Mouse (Mus musculus): ENCODE data around the gene Gpr176. TPM values are rescaled to one million over a fixed set of nuclear protein-coding genes. Genes with fewer than 3 reads are reported as not detected.

Gene Gpr176
- polyA plus RNA-seq, 1 experiment from 2014 or later: 1.4 TPM

- Histone ChIP-seq H3K27me3 (ENCODE audit: control insufficient read depth, insufficient read depth, low read length) (no peaks in the 10 kb centered on the region), H3K27ac (ENCODE audit: low read depth, low read length) (no peak overlapping the region), H3K4me1 (ENCODE audit: control insufficient read depth, insufficient read depth, low read length) (no peaks in the 10 kb centered on the region; the same call in 1 of the 2 replicates), H3K4me3 (ENCODE audit: low read length) (no peak overlapping the region), H3K9me3 (ENCODE audit: control insufficient read depth, low read length) (no peaks in the 10 kb centered on the region), H3K4me2 (replicated peaks; ENCODE audit: low read depth, low read length) (no peak overlapping the region), H3K9ac (ENCODE audit: low read depth, low read length) (no peak overlapping the region), H3K36me3 (ENCODE audit: control insufficient read depth, insufficient read depth, low read length) (no peaks in the 10 kb centered on the region)
- 18% methylated on average over 8 of the region's 8 CpGs for WGBS
- ATAC-seq (ENCODE audit: low FRiP score, low TSS enrichment): peak; percentile 12; the same call in 1 of the 2 replicates
Measured at GRCm38 (mm10) chr2:118254516-118254915, 118.7 kb downstream of the Gpr176 start.

DNA sequence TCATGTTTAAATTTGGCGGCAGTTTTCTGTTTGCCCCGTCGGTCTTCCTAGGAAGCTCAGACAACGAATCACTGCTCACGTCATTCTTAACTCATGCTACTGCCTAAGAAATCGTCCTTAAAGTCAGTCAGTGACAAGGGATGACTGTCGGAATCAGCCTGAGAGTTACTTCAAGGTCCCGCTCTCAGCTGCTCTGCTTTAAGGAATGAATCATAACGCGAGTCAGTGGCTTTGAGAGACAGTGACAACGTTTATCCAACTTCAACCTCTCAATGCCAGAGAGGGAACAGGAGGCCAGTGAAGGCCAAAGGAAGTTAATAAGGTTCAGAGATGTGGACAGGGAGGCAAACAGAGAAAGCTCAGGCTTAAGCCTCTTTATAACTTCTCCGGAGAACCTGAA is 124.3 kb downstream of the Gpr176 start:
- no peaks in the 10 kb centered on the region for H3K36me3 ChIP-seq (ENCODE audit: control insufficient read depth, insufficient read depth, low read length)
- H3K4me2 ChIP-seq (replicated peaks; ENCODE audit: low read depth, low read length): no peak overlapping the region
- ATAC-seq (ENCODE audit: low FRiP score, low TSS enrichment): no peak
- H3K4me1 ChIP-seq (ENCODE audit: control insufficient read depth, insufficient read depth, low read length): no peaks in the 10 kb centered on the region
- H3K9me3 ChIP-seq (ENCODE audit: control insufficient read depth, low read length): no peaks in the 10 kb centered on the region
- H3K4me3 ChIP-seq (ENCODE audit: low read length): no peak overlapping the region
- WGBS: 73% methylated on average over 12 of the region's 12 CpGs
- H3K9ac ChIP-seq (ENCODE audit: low read depth, low read length): no peak overlapping the region
- H3K27me3 ChIP-seq (ENCODE audit: control insufficient read depth, insufficient read depth, low read length): no peaks in the 10 kb centered on the region
- H3K27ac ChIP-seq (ENCODE audit: low read depth, low read length): no peak overlapping the region

GRCm38 (mm10) chr2:118248016-118248415 is 125.2 kb downstream of the Gpr176 start:
- ATAC-seq (ENCODE audit: low FRiP score, low TSS enrichment): no peak
- H3K4me2 ChIP-seq (replicated peaks; ENCODE audit: low read depth, low read length): no peak overlapping the region
- WGBS: 46% methylated on average over 2 of the region's 2 CpGs

DNA sequence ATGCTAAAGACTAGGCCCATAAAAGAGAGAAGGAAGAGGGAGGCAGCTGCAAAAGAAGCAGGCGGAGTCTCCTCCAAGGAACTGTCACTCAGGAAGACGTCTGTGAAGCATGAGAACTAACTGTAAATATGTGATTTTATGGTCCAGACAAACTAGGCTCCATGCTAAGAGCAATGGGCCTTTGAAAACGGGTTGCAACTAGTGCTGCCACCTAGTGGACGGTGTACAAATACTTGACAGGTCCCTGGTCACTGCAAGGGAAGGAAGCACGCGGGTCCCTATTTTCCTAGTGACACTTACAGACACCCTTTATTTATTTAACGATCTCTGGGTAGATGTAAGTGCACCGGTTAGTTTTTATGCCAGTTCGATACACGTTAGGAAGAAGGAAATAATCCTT is 127.3 kb downstream of the Gpr176 start:
- Histone ChIP-seq H3K27me3 (ENCODE audit: control insufficient read depth, insufficient read depth, low read length) (no peaks in the 10 kb centered on the region), H3K4me2 (replicated peaks; ENCODE audit: low read depth, low read length) (no peak overlapping the region), H3K4me1 (ENCODE audit: control insufficient read depth, insufficient read depth, low read length) (no peaks in the 10 kb centered on the region), H3K9me3 (ENCODE audit: control insufficient read depth, low read length) (no peaks in the 10 kb centered on the region), H3K4me3 (ENCODE audit: low read length) (no peak overlapping the region), H3K9ac (ENCODE audit: low read depth, low read length) (no peak overlapping the region), H3K36me3 (ENCODE audit: control insufficient read depth, insufficient read depth, low read length) (no peaks in the 10 kb centered on the region), H3K27ac (ENCODE audit: low read depth, low read length) (no peak overlapping the region)
- 8% methylated on average over 10 of the region's 10 CpGs for WGBS
- ATAC-seq (ENCODE audit: low FRiP score, low TSS enrichment): peak; percentile 76; the same call in 1 of the 2 replicates

More at GRCm38 (mm10) chr2:118248016-118248415, 125.2 kb downstream of the Gpr176 start:
- no peaks in the 10 kb centered on the region for H3K36me3 ChIP-seq (ENCODE audit: control insufficient read depth, insufficient read depth, low read length)
- no peak overlapping the region for H3K9ac ChIP-seq (ENCODE audit: low read depth, low read length)
- H3K4me3 ChIP-seq (ENCODE audit: low read length): no peak overlapping the region
- no peaks in the 10 kb centered on the region for H3K9me3 ChIP-seq (ENCODE audit: control insufficient read depth, low read length)
- no peaks in the 10 kb centered on the region for H3K4me1 ChIP-seq (ENCODE audit: control insufficient read depth, insufficient read depth, low read length)
- H3K27me3 ChIP-seq (ENCODE audit: control insufficient read depth, insufficient read depth, low read length): no peaks in the 10 kb centered on the region
- no peak overlapping the region for H3K27ac ChIP-seq (ENCODE audit: low read depth, low read length)

GRCm38 (mm10) chr2:118236196-118236595 is 137.0 kb downstream of the Gpr176 start:
- Histone ChIP-seq H3K27ac (ENCODE audit: low read depth, low read length) (no peak overlapping the region), H3K27me3 (ENCODE audit: control insufficient read depth, insufficient read depth, low read length) (no peaks in the 10 kb centered on the region), H3K9me3 (ENCODE audit: control insufficient read depth, low read length) (no peaks in the 10 kb centered on the region), H3K4me2 (replicated peaks; ENCODE audit: low read depth, low read length) (no peak overlapping the region), H3K36me3 (ENCODE audit: control insufficient read depth, insufficient read depth, low read length) (no peaks in the 10 kb centered on the region), H3K4me1 (ENCODE audit: control insufficient read depth, insufficient read depth, low read length) (no peaks in the 10 kb centered on the region), H3K4me3 (ENCODE audit: low read length) (no peak overlapping the region), H3K9ac (ENCODE audit: low read depth, low read length) (no peak overlapping the region; the same call in 1 of the 2 replicates)
- 64% methylated on average over 7 of the region's 7 CpGs for WGBS
- ATAC-seq (ENCODE audit: low FRiP score, low TSS enrichment): no peak

- WGBS: 81% methylated on average over 3 of the region's 3 CpGs
- H3K4me1 ChIP-seq (ENCODE audit: control insufficient read depth, insufficient read depth, low read length): no peaks in the 10 kb centered on the region
- ATAC-seq (ENCODE audit: low FRiP score, low TSS enrichment): no peak
- no peak overlapping the region for H3K4me2 ChIP-seq (replicated peaks; ENCODE audit: low read depth, low read length)
- no peak overlapping the region for H3K27ac ChIP-seq (ENCODE audit: low read depth, low read length)
- H3K9me3 ChIP-seq (ENCODE audit: control insufficient read depth, low read length): no peaks in the 10 kb centered on the region
- no peaks in the 10 kb centered on the region for H3K27me3 ChIP-seq (ENCODE audit: control insufficient read depth, insufficient read depth, low read length)
- H3K9ac ChIP-seq (ENCODE audit: low read depth, low read length): no peak overlapping the region
- no peaks in the 10 kb centered on the region for H3K36me3 ChIP-seq (ENCODE audit: control insufficient read depth, insufficient read depth, low read length)
- H3K4me3 ChIP-seq (ENCODE audit: low read length): no peak overlapping the region
Measured at GRCm38 (mm10) chr2:118235614-118236013, 137.6 kb downstream of the Gpr176 start.

GRCm38 (mm10) chr2:118230544-118230943 is 142.7 kb downstream of the Gpr176 start:
- 32% methylated on average over 3 of the region's 3 CpGs for WGBS

GRCm38 (mm10) chr2:118228486-118229079 is 144.6 kb downstream of the Gpr176 start:
- no peaks in the 10 kb centered on the region for H3K27me3 ChIP-seq (ENCODE audit: control insufficient read depth, insufficient read depth, low read length)
- WGBS: 91% methylated on average over 4 of the region's 4 CpGs
- H3K4me2 ChIP-seq (replicated peaks; ENCODE audit: low read depth, low read length): no peak overlapping the region
- no peak overlapping the region for H3K27ac ChIP-seq (ENCODE audit: low read depth, low read length)
- no peak for ATAC-seq (ENCODE audit: low FRiP score, low TSS enrichment)
- H3K9ac ChIP-seq (ENCODE audit: low read depth, low read length): no peak overlapping the region
- H3K4me3 ChIP-seq (ENCODE audit: low read length): no peak overlapping the region
- H3K4me1 ChIP-seq (ENCODE audit: control insufficient read depth, insufficient read depth, low read length): no peaks in the 10 kb centered on the region
- no peaks in the 10 kb centered on the region for H3K9me3 ChIP-seq (ENCODE audit: control insufficient read depth, low read length)
- no peaks in the 10 kb centered on the region for H3K36me3 ChIP-seq (ENCODE audit: control insufficient read depth, insufficient read depth, low read length)

More at GRCm38 (mm10) chr2:118230544-118230943, 142.7 kb downstream of the Gpr176 start:
- no peak overlapping the region for H3K27ac ChIP-seq (ENCODE audit: low read depth, low read length)
- no peaks in the 10 kb centered on the region for H3K9me3 ChIP-seq (ENCODE audit: control insufficient read depth, low read length)
- H3K36me3 ChIP-seq (ENCODE audit: control insufficient read depth, insufficient read depth, low read length): no peaks in the 10 kb centered on the region
- no peak overlapping the region for H3K9ac ChIP-seq (ENCODE audit: low read depth, low read length)
- ATAC-seq (ENCODE audit: low FRiP score, low TSS enrichment): no peak
- H3K4me2 ChIP-seq (replicated peaks; ENCODE audit: low read depth, low read length): no peak overlapping the region
- no peaks in the 10 kb centered on the region for H3K4me1 ChIP-seq (ENCODE audit: control insufficient read depth, insufficient read depth, low read length)
- H3K4me3 ChIP-seq (ENCODE audit: low read length): no peak overlapping the region
- no peaks in the 10 kb centered on the region for H3K27me3 ChIP-seq (ENCODE audit: control insufficient read depth, insufficient read depth, low read length)
